Mouse (Mus musculus) olfactory bulb, adult 2 months (tissue): ENCODE results near the gene Alkbh3.

ENCODE experiments used
- CTCF ChIP-seq: fragments of 200-500 bp; IDR thresholded peaks from 2 replicates; pipeline ENCODE4 v1.5.1; 2012; ENCODE audit warnings: low read depth, mild to moderate bottlenecking, low read length, moderate library complexity; ENCODE audit not compliant: insufficient read depth
- POLR2A ChIP-seq: fragments of 200-500 bp; IDR thresholded peaks from 2 replicates; pipeline ENCODE4 v1.6.1; 2012; ENCODE audit warnings: mild to moderate bottlenecking, low read depth, low read length, moderate library complexity; ENCODE audit not compliant: insufficient read depth

DNA sequence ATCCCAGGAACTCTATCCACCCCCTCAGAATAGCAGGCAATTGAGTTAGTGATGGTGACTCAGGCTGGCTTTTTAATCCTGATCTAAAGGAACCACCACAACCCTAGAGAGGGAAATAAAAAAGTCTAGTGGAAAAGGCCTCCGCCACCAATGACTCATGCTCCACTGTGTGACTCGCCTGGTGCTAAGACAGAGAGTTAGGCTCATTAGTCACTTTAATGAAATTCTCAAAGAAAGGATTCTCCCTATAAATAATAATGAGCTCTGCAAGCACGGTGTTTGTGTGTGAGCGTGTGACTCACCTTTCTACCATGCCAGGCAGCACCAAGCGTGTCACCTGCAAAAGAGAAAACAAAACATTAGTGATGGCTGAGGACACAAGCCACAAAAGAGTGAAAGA is 41.3 kb upstream of the Alkbh3 start:
- TF ChIP-seq POLR2A, result no peak
- no peak for TF ChIP-seq CTCF
